Mouse (Mus musculus) lung, postnatal 10 days (tissue): ENCODE measurements around the gene Tacr1.
A peak's percentile ranks its signal among the peaks of the same experiment; 100 is the strongest.

Source experiments
- DNase-seq: peaks from one replicate; pipeline ENCODE4 v3.0.0; 2021

Tacr1 gene

GRCm38 (mm10) chr6:82525107-82525867, 123.2 kb downstream of the Tacr1 start:
- DNase-seq = no peak

GRCm38 (mm10) chr6:82528631-82529030, 126.5 kb downstream of the Tacr1 start:
- no peak for DNase-seq

DNA sequence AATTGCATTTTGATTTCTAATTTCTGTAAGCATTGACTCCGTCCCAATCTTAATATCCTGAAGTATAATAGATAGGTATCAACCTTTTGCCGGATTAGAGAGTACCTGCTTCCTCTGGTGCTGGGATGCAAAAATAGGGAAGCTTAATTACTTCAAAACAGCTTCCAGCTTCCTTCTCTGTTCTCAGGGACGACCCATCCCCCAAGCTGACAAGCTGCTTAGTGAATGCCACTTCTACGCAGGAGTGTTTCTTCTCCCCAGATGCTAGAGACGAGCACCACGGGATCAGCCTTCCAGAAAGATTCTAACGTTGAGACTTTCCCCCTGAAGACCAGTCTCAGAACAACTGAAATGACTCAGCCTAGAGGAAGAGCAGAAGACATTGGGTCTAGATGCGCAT, 134.5 kb downstream of the Tacr1 start:
- no peak for DNase-seq

DNA sequence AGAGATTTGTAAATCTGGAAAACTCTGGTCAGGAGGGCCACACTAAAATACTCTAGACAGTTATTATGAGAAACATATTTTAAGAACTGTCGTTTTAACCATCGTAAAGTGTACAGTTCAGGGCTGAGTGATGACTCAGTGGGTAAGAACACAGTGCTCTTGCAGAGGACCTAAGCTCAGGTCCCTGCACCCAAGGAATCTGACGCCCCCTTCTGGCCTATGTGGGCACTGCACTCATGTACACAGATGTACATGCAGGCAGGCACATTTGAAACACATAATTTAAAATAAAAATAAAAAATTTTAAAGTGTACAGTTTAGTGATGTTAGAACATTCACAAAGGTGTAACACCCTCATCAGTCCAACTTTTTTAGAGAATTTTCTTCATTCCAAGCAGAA, 147.1 kb downstream of the Tacr1 start:
- DNase-seq = no peak

- no peak for DNase-seq
Observed at GRCm38 (mm10) chr6:82575445-82575844, 173.3 kb downstream of the Tacr1 start.

- no peak for DNase-seq
Observed at GRCm38 (mm10) chr6:82585396-82585795, 183.3 kb downstream of the Tacr1 start.

DNA sequence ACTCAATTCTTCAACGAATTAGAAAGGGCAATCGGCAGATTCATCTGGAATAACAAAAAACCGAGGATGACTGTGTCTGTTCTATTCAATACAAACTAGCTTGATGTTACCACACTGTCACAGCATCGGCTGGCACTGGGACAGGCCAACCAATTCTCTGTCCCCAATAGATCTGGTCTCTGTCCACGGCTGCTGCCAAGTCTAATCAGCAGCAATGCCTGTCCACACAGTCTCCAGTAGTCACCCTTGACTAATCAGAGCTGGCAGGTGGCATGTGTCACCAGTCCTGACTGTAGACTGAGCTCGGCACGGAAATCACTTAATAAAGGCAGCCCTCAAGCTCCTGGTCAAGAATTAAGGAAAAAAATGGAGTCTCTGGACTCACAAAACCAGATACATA, 187.3 kb downstream of the Tacr1 start:
- DNase-seq = no peak

DNA sequence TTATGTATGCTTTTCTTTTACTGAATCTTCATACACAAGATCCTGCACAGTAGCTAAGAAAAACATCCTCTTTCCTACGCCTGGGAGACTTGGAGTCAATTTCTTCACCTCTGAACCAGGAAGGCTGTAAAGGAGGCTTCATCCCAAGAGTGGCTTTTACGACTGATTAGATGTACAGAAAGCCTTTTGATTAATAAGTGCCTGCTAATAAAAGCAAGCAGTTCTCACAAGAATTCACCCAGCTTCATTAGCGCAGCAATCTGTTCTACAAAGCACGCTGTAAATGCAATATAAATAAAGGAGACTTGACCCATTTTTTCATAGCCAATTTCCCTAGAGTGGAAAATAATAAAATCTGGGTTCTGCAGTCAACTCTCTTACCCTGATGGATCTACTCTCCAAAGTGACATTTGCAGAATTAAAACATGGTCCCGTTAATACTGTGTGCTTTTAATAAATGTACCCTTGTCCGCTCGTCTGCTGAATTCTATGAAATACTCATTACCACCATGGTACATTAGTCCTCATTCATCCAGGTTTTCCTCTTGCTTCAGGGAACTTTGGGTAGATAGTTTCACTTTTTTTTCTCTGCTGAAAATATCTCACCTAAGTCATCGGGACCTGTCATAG, 193.4 kb downstream of the Tacr1 start:
- no peak for DNase-seq

DNA sequence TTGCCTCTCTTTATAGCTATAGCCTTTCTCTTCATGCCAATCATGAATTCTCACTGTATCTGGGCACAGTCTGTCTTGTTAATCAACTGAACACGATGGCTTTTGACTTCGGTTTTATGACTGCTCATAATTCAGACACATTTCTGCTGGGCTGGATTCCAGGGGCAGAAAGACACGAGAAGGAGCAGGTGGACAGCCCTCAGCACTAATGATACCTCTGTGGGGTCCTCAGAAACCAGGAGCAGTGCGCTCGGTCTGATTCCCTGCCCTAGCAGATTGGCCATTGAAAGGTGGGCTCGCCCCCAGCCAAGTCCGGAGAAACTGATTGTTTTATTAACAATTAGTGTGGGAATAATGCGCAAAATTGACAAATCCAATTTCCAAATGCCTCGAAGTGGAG, 201.1 kb downstream of the Tacr1 start:
- no peak for DNase-seq

GRCm38 (mm10) chr6:82603665-82604064, 201.5 kb downstream of the Tacr1 start:
- peak; percentile 60 for DNase-seq

DNA sequence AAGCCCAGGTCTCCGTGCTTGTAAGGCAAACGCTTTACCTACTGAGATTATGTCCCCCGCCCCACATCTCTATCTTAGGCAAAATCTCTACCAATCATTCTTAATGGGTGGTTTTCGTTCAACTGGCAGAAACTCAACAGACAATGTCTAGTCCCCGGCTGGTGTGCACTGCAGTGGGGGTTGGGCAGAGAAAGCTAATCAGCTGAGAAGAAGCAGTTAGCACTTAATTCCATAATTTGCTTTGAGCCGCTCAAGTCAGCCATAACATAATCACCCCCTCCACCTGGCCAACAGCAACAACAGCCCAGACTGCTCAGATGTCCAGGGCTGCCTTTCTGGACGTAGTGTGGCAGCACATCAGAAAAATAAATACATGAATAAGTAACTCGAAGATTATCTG, 202.7 kb downstream of the Tacr1 start:
- peak; percentile 21 for DNase-seq

GRCm38 (mm10) chr6:82608756-82609155, 206.6 kb downstream of the Tacr1 start:
- DNase-seq = no peak

GRCm38 (mm10) chr6:82609339-82609926, 207.3 kb downstream of the Tacr1 start:
- DNase-seq = no peak
